Mouse (Mus musculus) E14TG2a.4 (cell line): ENCODE measurements around the gene Pgghg.
A peak's percentile ranks its signal among the peaks of the same experiment; 100 is the strongest.

ENCODE experiments used
- CTCF ChIP-seq: conservative IDR thresholded peaks from 2 replicates; pipeline ENCODE4 v1.5.1; 2014; ENCODE audit warnings: low read length
- NANOG ChIP-seq: IDR thresholded peaks from 2 replicates; pipeline ENCODE4 v1.6.1; 2014; ENCODE audit warnings: borderline replicate concordance, low read length, mixed read lengths
- POU5F1 ChIP-seq: IDR thresholded peaks from 2 replicates; pipeline ENCODE4 v1.6.1; 2014; ENCODE audit warnings: low read length, borderline replicate concordance

DNA sequence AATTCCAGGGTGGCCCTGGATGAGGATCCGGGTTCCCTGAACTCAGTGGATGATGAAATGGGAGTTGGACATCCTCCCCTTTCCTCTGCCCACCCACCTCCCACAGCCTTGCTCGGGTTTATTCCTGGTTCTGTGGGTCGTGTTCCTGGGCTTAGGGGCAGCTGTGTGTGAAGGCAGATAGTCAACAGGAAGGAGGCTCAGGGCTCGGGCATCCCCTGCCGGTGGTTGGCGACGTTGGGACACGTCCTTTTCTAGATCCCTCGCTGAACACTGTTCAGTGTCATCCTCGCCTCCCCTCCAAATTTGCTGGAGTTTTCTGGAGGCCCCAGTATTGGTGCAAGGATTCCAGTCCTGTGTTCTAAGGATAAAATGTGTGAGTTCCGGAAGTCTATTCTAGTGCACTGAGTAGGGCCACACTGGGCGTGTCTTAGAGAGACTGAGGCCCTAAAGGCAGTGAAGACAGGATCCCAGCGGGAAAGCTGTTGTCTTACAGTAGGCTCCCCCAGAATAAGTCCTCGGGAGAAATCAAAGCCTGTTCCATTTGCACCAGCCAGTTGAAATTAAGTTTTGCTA is 50.0 kb downstream of the Pgghg start:
- peak; percentile 13; the same call in 1 of the 2 replicates for TF ChIP-seq CTCF
- no peak for TF ChIP-seq NANOG
- no peak for TF ChIP-seq POU5F1
